Mouse (Mus musculus): Measurements from ENCODE around the gene Ywhag. TPM values are rescaled to one million over a fixed set of nuclear protein-coding genes. Genes with fewer than 3 reads are reported as not detected.

Ywhag gene
- polyA plus RNA-seq, 1 experiment: 80.3 TPM

DNA sequence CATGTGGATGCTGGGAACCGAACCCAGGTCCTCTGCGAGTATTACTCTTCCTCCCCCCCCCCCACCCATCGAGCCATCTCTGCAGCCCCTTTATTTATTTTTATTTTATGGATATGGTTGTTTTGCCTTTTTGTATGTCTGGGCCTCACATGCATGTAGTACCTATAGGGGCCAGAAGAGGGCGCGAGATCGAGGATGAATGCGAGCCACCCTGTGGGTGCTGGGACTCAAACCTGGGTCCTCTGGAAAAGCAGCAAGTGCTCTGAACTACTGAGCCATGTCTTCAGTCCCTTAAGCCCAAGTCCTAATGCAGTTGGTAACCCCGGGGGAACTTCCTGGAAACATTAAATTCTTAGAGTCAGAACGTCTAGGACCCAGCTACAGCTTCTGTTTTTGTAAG lies 32.5 kb upstream of the Ywhag start:
- TF ChIP-seq CTCF (IDR thresholded peaks at IDR 0.05; ENCODE audit: insufficient read depth, low read length) (peak; percentile 41), POLR2A (IDR thresholded peaks at IDR 0.05; ENCODE audit: borderline replicate concordance, extremely low read depth, low read depth, low read length) (no peak)
- WGBS: 58% methylated on average over 9 of the region's 9 CpGs
- Histone ChIP-seq H3K4me1 (ENCODE audit: control insufficient read depth, insufficient read depth, low read length) (peaks cover 2% of the 10 kb centered on the region; the same call in 1 of the 2 replicates), H3K4me3 (replicated peaks; ENCODE audit: extremely low read depth, low read depth, low read length) (no peak overlapping the region)
- no peak for DNase-seq

DNA sequence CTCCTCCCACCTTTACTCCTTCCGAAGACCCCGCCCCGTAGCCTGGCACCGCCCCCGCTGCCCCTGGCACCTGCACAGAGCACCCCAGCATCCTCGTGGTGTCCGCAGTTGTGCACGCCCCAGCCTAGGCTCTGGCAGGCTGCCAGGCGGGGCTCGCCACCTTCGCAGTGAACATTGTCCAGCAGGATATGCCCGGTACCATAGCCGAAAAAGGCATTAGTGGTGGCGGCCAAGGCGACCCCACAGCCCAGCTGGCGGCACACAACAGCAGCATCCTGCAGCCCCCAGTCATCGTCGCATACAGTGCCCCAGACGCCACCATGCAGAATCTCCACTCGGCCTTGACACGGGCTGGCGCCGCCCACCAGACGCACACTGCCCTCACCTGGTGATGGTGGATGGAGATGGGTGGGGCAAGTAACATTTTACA lies 31.1 kb upstream of the Ywhag start:
- H3K4me1 ChIP-seq (ENCODE audit: control insufficient read depth, insufficient read depth, low read length): peaks cover 2% of the 10 kb centered on the region; the same call in 1 of the 2 replicates
- 11% methylated on average over 24 of the region's 24 CpGs for WGBS
- DNase-seq: peak; percentile 48
- no peak overlapping the region for H3K4me3 ChIP-seq (replicated peaks; ENCODE audit: extremely low read depth, low read depth, low read length)
- TF ChIP-seq POLR2A (IDR thresholded peaks at IDR 0.05; ENCODE audit: borderline replicate concordance, extremely low read depth, low read depth, low read length) (no peak), CTCF (IDR thresholded peaks at IDR 0.05; ENCODE audit: insufficient read depth, low read length) (no peak)

DNA sequence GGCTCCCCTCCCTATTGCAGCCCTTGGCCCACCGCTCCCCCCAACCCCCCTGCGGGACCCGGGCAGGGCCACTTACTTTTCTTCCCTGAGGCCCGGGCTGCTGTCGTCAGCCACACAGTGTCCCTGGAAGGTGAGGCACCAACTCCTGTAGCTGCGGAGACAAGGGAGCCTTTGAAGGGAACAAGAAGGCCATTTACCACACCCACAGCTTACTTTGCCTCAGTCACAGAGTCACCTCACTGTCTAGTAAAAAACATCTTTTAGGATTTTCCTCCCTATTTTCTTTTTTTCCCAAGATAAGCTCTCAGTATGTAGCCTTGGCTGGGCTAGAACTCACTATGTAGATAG lies 28.8 kb upstream of the Ywhag start:
- H3K4me1 ChIP-seq (ENCODE audit: control insufficient read depth, insufficient read depth, low read length): peaks cover 2% of the 10 kb centered on the region; the same call in 1 of the 2 replicates
- 11% methylated on average over 6 of the region's 6 CpGs for WGBS
- H3K4me3 ChIP-seq (replicated peaks; ENCODE audit: extremely low read depth, low read depth, low read length): peak overlapping the region; percentile 72
- TF ChIP-seq POLR2A (IDR thresholded peaks at IDR 0.05; ENCODE audit: borderline replicate concordance, extremely low read depth, low read depth, low read length) (no peak), CTCF (IDR thresholded peaks at IDR 0.05; ENCODE audit: insufficient read depth, low read length) (no peak)
- DNase-seq: no peak

DNA sequence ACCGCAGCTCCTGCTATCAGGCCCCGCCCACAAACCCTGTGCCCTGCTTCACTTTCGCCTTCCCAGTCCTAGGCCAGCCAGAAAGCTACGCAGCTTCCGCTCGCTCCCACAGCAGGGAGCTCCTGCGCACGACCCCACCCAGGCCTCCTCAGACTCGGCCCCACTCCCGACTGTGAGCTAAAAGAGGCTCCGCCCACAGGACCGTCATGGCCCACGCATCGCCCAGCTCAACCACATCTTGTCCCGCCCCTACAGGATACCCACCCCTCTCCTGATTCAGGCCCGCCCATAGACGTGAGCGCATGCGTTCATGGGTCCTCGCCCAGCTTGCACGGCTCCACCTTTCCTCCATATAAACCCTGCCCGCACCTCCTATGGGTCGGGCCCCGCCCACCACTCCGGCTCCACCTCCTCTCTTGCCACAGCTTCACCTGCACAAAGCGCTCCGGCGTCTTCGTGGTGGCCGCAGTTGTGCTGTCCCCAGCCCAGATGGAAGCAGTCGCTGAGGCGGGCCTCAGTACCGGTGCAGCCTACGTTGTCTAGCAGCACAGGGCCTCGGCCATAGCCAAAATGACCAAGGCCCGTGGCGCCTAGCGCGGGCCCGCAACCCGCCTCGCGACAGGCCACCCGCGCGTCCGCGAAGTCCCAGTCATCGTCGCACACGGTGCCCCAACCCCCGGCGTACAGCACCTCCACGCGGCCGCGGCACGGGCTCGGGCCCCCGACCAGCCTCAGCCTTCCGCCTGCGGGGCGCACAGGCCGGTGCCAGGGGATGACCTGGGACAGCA lies 28.3 kb upstream of the Ywhag start:
- WGBS: under 1% methylated on average over 63 of the region's 64 CpGs
- peak; percentile 95 for DNase-seq
- no peak for TF ChIP-seq CTCF (IDR thresholded peaks at IDR 0.05; ENCODE audit: insufficient read depth, low read length)
- TF ChIP-seq POLR2A (IDR thresholded peaks at IDR 0.05; ENCODE audit: borderline replicate concordance, extremely low read depth, low read depth, low read length): peak; percentile 96; the same call in 1 of the 2 replicates

DNA sequence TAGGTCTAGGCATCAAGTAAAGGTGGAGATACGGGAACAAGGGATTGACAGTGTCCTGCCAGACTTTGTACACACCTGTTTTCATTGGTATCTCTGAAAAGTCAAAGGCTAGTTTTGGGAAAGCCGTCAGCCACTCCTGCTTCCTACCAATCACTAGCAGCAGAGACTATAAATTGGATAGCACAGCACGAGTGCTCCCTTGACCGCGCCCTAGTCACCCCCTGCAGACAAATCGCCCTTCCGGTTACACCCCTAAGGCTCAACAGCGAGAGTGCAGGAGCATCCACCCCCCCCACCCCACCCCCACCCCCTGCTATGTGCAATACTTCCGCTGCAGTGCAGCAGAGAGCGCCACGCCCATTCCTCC lies 27.7 kb upstream of the Ywhag start:
- Histone ChIP-seq H3K4me3 (replicated peaks; ENCODE audit: extremely low read depth, low read depth, low read length) (peak overlapping the region; percentile 46), H3K4me1 (ENCODE audit: control insufficient read depth, insufficient read depth, low read length) (peaks cover 2% of the 10 kb centered on the region; the same call in 1 of the 2 replicates)
- under 1% methylated on average over 11 of the region's 11 CpGs for WGBS
- peak; percentile 69; the same call in 1 of the 2 replicates for TF ChIP-seq POLR2A (IDR thresholded peaks at IDR 0.05; ENCODE audit: borderline replicate concordance, extremely low read depth, low read depth, low read length)
- TF ChIP-seq CTCF (IDR thresholded peaks at IDR 0.05; ENCODE audit: insufficient read depth, low read length): no peak
- DNase-seq: no peak

More for the DNA sequence above, 28.3 kb upstream of the Ywhag start:
- Histone ChIP-seq H3K4me1 (ENCODE audit: control insufficient read depth, insufficient read depth, low read length) (peaks cover 2% of the 10 kb centered on the region; the same call in 1 of the 2 replicates), H3K4me3 (replicated peaks; ENCODE audit: extremely low read depth, low read depth, low read length) (peak overlapping the region; percentile 72)

DNA sequence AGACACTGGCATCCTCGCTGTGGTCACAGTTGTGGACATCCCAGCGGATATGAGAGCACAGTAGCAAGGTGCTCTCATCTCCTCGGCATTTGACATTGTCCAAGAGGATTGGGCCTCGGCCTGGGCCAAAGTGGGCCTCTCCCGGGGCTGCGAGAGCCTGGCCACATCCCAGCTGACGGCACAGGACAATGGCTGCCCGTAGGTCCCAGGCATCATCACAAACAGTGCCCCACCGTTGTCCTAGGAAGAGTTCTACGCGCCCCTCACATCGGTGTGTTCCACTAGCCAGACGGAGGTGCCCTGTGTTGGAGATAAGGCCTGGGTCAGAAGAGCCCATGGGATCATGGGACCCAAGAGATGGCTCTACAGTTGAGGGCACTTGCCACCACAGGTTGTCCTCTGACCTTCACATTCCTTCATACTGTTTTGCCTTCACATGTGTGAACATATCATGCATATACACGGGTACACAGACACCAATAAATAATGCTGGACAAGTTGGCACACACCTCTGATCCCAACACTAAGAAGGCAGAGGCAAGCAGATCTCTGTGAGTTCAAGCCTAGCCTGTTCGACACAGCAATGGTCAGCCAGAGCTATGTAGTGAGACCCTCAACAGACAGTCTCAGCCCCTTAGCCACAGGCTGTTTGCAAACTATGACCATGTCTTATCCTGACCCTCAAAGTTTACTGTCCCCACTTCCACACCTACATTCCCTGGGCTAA lies 26.7 kb upstream of the Ywhag start:
- 93% methylated on average over 15 of the region's 15 CpGs for WGBS
- TF ChIP-seq POLR2A (IDR thresholded peaks at IDR 0.05; ENCODE audit: borderline replicate concordance, extremely low read depth, low read depth, low read length) (no peak), CTCF (IDR thresholded peaks at IDR 0.05; ENCODE audit: insufficient read depth, low read length) (no peak)
- Histone ChIP-seq H3K4me1 (ENCODE audit: control insufficient read depth, insufficient read depth, low read length) (peaks cover 2% of the 10 kb centered on the region; the same call in 1 of the 2 replicates), H3K4me3 (replicated peaks; ENCODE audit: extremely low read depth, low read depth, low read length) (no peak overlapping the region)
- DNase-seq: no peak

DNA sequence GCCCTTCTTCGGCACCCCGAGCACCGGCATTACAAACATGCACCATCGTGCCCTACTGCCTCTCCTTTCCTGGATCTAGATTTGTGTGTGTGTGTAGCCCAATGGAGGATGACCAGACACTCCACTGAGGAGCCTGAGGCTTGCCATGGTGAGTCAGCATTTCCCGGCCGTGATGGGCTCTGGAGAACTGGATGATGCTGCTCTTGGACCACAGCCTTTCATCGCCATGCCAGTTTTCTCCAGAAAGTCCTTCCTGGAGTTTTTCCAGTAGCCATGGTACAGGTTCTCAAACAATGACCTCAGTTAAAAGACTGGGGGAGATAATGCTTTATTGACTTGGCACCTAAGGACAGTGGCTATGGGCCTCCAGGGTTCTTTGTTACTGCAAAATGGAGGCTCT lies 25.5 kb upstream of the Ywhag start:
- TF ChIP-seq CTCF (IDR thresholded peaks at IDR 0.05; ENCODE audit: insufficient read depth, low read length): no peak
- TF ChIP-seq POLR2A (IDR thresholded peaks at IDR 0.05; ENCODE audit: borderline replicate concordance, extremely low read depth, low read depth, low read length): no peak
- peaks cover 2% of the 10 kb centered on the region; the same call in 1 of the 2 replicates for H3K4me1 ChIP-seq (ENCODE audit: control insufficient read depth, insufficient read depth, low read length)
- DNase-seq: no peak
- no peak overlapping the region for H3K4me3 ChIP-seq (replicated peaks; ENCODE audit: extremely low read depth, low read depth, low read length)
- WGBS: 84% methylated on average over 7 of the region's 7 CpGs

DNA sequence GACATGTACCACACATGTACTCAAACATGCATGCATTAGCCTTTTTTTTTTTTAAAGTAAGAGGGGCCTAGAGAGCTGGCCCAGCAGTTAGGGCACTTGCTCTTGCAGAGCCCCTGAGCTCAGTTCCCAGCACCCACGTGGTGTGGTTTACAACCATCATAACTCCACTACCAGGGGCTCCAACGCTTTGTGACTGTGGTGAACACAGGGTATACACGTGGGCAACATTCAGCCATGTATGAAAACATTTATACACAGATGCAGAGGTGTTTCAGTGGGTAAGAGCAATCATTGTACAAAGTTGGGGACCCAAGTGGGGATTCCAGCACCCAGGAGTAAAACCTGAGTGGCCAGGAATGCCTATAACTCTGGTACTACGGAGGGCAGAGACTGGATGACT lies 24.0 kb upstream of the Ywhag start:
- TF ChIP-seq CTCF (IDR thresholded peaks at IDR 0.05; ENCODE audit: insufficient read depth, low read length) (no peak), POLR2A (IDR thresholded peaks at IDR 0.05; ENCODE audit: borderline replicate concordance, extremely low read depth, low read depth, low read length) (no peak)
- Histone ChIP-seq H3K4me3 (replicated peaks; ENCODE audit: extremely low read depth, low read depth, low read length) (no peak overlapping the region), H3K4me1 (ENCODE audit: control insufficient read depth, insufficient read depth, low read length) (peaks cover 2% of the 10 kb centered on the region; the same call in 1 of the 2 replicates)
- DNase-seq: no peak
- 92% methylated on average over 4 of the region's 4 CpGs for WGBS

DNA sequence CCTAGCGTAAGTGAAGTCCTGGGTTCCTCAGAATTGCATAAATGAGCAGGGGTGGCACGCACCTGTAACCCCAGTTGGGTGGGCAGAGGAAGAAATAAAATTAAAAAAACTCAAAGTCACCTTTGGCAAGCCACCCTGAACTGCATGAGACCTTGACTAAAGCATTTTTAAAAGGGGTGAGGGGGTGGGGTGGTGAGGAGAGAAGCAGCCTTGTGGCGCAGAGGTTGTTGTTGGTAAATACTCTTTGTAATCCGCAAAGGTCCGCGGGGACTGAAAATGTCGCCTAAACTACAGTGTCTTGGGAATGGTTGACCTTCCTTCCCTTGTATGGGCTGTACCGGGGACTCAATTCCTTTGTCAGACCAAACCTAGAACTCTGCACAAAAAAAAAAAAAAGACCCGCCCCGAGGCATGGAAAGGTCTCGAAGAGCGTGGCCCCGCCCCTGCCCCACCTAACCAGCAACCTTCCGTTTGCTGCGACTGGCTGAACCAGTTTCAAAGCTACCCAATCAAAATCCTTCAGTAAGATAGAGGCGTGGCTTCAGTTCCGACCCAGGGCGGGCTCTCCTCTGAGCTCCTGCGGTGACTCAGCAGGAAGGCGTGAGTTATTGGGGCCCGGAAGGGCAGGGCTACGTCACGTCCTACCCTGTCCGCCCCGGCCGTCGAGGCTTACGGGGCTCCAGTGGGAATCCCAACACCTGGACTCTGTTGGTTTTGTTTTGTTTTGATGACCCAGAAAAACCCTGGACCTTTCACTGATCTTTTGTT lies 23.0 kb upstream of the Ywhag start:
- peak; percentile 86 for DNase-seq
- Histone ChIP-seq H3K4me3 (replicated peaks; ENCODE audit: extremely low read depth, low read depth, low read length) (peak overlapping the region; percentile 41), H3K4me1 (ENCODE audit: control insufficient read depth, insufficient read depth, low read length) (no peaks in the 10 kb centered on the region)
- no peak for TF ChIP-seq CTCF (IDR thresholded peaks at IDR 0.05; ENCODE audit: insufficient read depth, low read length)
- TF ChIP-seq POLR2A (IDR thresholded peaks at IDR 0.05; ENCODE audit: borderline replicate concordance, extremely low read depth, low read depth, low read length): peak; percentile 93; the same call in 1 of the 2 replicates
- 6% methylated on average over 28 of the region's 28 CpGs for WGBS
